Mouse (Mus musculus): ENCODE results near the gene Sufu. TPM values are rescaled to one million over a fixed set of nuclear protein-coding genes. Genes with fewer than 3 reads are reported as not detected.

The Sufu gene
- total and polyA plus RNA-seq, 3 experiments = 11.4 to 42.5 TPM; not detected in 1

- Histone ChIP-seq H3K27ac (ENCODE audit: control insufficient read depth, low read depth, low read length) (no peak overlapping the region), H3K79me2 (ENCODE audit: control insufficient read depth, insufficient read depth, low read length, poor library complexity) (no peaks in the 10 kb centered on the region), H3K9ac (ENCODE audit: control insufficient read depth, low read depth, low read length, poor library complexity, severe bottlenecking) (no peak overlapping the region), H3K27me3 (ENCODE audit: control insufficient read depth in 1 of 2, insufficient read depth in 2 of 2, low read length in 2 of 2) (no peaks in the 10 kb centered on the region), H3K4me3 (ENCODE audit: control insufficient read depth in 1 of 2, insufficient read depth in 1 of 2, low read depth in 2 of 2, low read length in 2 of 2) (no peak overlapping the region), H3K36me3 (ENCODE audit: control insufficient read depth in 1 of 2, insufficient read depth in 2 of 2, low read length in 2 of 2) (peaks cover 0 to 15% of the 10 kb centered on the region in 2 experiments; a peak in 2 of 4 replicates), H3K4me1 (ENCODE audit: control insufficient read depth in 1 of 2, insufficient read depth in 2 of 2, low read length in 2 of 2) (peaks cover 8 to 18% of the 10 kb centered on the region in 2 experiments), H3K9me3 (replicated peaks; ENCODE audit: insufficient read depth, low read length) (no peaks in the 10 kb centered on the region)
- no peak for DNase-seq (ENCODE audit: low read depth, low spot score)
- no peak for TF ChIP-seq TAL1 (IDR thresholded peaks at IDR 0.05; ENCODE audit: low read length)
- no peak for TF ChIP-seq CHD2 (IDR thresholded peaks at IDR 0.05; ENCODE audit: low read length)
- no peak for TF ChIP-seq BHLHE40 (IDR thresholded peaks at IDR 0.05; ENCODE audit: borderline replicate concordance, low read depth, low read length)
- no peak for TF ChIP-seq MYC (IDR thresholded peaks at IDR 0.05; ENCODE audit: low read depth, low read length)
- no peak for TF ChIP-seq MAX (IDR thresholded peaks at IDR 0.05; ENCODE audit: low read length)
- TF ChIP-seq HCFC1 (IDR thresholded peaks at IDR 0.05; ENCODE audit: low read depth, low read length) = no peak
- no peak for TF ChIP-seq SMC3 (IDR thresholded peaks at IDR 0.05; ENCODE audit: low read depth, low read length)
- TF ChIP-seq TBP (IDR thresholded peaks at IDR 0.05; ENCODE audit: low read depth, low read length) = no peak
- TF ChIP-seq TCF12 (IDR thresholded peaks at IDR 0.05; ENCODE audit: low read depth, low read length) = no peak
- TF ChIP-seq CHD1 (IDR thresholded peaks at IDR 0.05; ENCODE audit: low read depth, low read length) = no peak
- TF ChIP-seq MEF2A (IDR thresholded peaks at IDR 0.05; ENCODE audit: extremely low read depth, insufficient replicate concordance, low read depth, low read length, poor library complexity, severe bottlenecking) = no peak
- no peak for TF ChIP-seq CTCF (IDR thresholded peaks at IDR 0.05 in 2 of 3, conservative IDR thresholded peaks at IDR 0.05 in 1 of 3; ENCODE audit: control insufficient read depth in 1 of 3, insufficient read depth in 1 of 3, low read depth in 2 of 3, low read length in 3 of 3, poor library complexity in 1 of 3, severe bottlenecking in 1 of 3)
- no peak for TF ChIP-seq MYB (IDR thresholded peaks at IDR 0.05; ENCODE audit: low read depth, low read length)
- TF ChIP-seq USF2 (IDR thresholded peaks at IDR 0.05; ENCODE audit: borderline replicate concordance in 1 of 2, insufficient read depth in 1 of 2, low read depth in 1 of 2, low read length in 2 of 2) = no peak
- no peak for TF ChIP-seq NELFE (IDR thresholded peaks at IDR 0.05; ENCODE audit: low read depth, low read length)
- no peak for TF ChIP-seq ETS1 (IDR thresholded peaks at IDR 0.05; ENCODE audit: low read depth, low read length)
These were observed 62.6 kb downstream of the Sufu start for GRCm38 (mm10) chr19:46459256-46459655.

- Histone ChIP-seq H3K27ac (ENCODE audit: control insufficient read depth, low read depth, low read length) (no peak overlapping the region), H3K36me3 (ENCODE audit: control insufficient read depth in 1 of 2, insufficient read depth in 2 of 2, low read length in 2 of 2) (peaks cover 0 to 10% of the 10 kb centered on the region in 2 experiments; a peak in 2 of 4 replicates), H3K4me3 (ENCODE audit: control insufficient read depth in 1 of 2, insufficient read depth in 1 of 2, low read depth in 2 of 2, low read length in 2 of 2) (no peak overlapping the region), H3K27me3 (ENCODE audit: control insufficient read depth in 1 of 2, insufficient read depth in 2 of 2, low read length in 2 of 2) (no peaks in the 10 kb centered on the region), H3K9me3 (replicated peaks; ENCODE audit: insufficient read depth, low read length) (no peaks in the 10 kb centered on the region), H3K4me1 (ENCODE audit: control insufficient read depth in 1 of 2, insufficient read depth in 2 of 2, low read length in 2 of 2) (peaks cover 8 to 13% of the 10 kb centered on the region in 2 experiments), H3K79me2 (ENCODE audit: control insufficient read depth, insufficient read depth, low read length, poor library complexity) (no peaks in the 10 kb centered on the region), H3K9ac (ENCODE audit: control insufficient read depth, low read depth, low read length, poor library complexity, severe bottlenecking) (no peak overlapping the region)
- no peak for TF ChIP-seq CHD2 (IDR thresholded peaks at IDR 0.05; ENCODE audit: low read length)
- TF ChIP-seq ZMIZ1 (IDR thresholded peaks at IDR 0.05; ENCODE audit: low read depth, low read length) = no peak
- no peak for TF ChIP-seq POLR2AphosphoS2 (IDR thresholded peaks at IDR 0.05; ENCODE audit: low read length)
- TF ChIP-seq USF2 (IDR thresholded peaks at IDR 0.05; ENCODE audit: borderline replicate concordance in 1 of 2, insufficient read depth in 1 of 2, low read depth in 1 of 2, low read length in 2 of 2) = no peak
- no peak for TF ChIP-seq BHLHE40 (IDR thresholded peaks at IDR 0.05; ENCODE audit: borderline replicate concordance, low read depth, low read length)
- no peak for TF ChIP-seq MAZ (IDR thresholded peaks at IDR 0.05; ENCODE audit: low read depth, low read length)
- no peak for TF ChIP-seq RAD21 (IDR thresholded peaks at IDR 0.05; ENCODE audit: low read depth, low read length)
- no peak for DNase-seq (ENCODE audit: low read depth, low spot score)
These were observed 63.2 kb downstream of the Sufu start for GRCm38 (mm10) chr19:46459889-46460288.
